Mouse (Mus musculus) lung, postnatal 0 days (tissue): Measurements from ENCODE around the gene Dcpp2. TPM values are rescaled to one million over a fixed set of nuclear protein-coding genes. Genes with fewer than 3 reads are reported as not detected.

ENCODE experiments used
- ATAC-seq: fragments of 200-750 bp; cut with Nextera tagmentation; 2 replicates; pipeline ENCODE4 v1.8.0; 2017; ENCODE audit warnings: moderate library complexity
- DNase-seq: peaks from one replicate; pipeline ENCODE4 v3.0.0-alpha.2; 2016; ENCODE audit warnings: low spot score
- H3K27ac ChIP-seq: fragments of 300-500 bp; sonication (generic); 2 replicates; pipeline ENCODE4 v1.5.1; 2014; ENCODE audit warnings: antibody characterized with exemption, mild to moderate bottlenecking, low read length, mixed read lengths
- H3K27me3 ChIP-seq: fragments of 300-500 bp; sonication (generic); replicated peaks from 2 replicates; pipeline ENCODE4 v1.6.1; 2014; ENCODE audit warnings: low read length, mixed read lengths; ENCODE audit not compliant: insufficient read depth
- H3K36me3 ChIP-seq: fragments of 300-500 bp; sonication (generic); 2 replicates; pipeline ENCODE4 v1.6.1; 2014; ENCODE audit warnings: low read length, mixed read lengths; ENCODE audit not compliant: insufficient read depth
- H3K4me1 ChIP-seq: fragments of 300-500 bp; sonication (generic); 2 replicates; pipeline ENCODE4 v1.6.1; 2014; ENCODE audit warnings: antibody characterized with exemption, low read depth, low read length, mixed read lengths; ENCODE audit not compliant: insufficient read depth
- H3K4me2 ChIP-seq: fragments of 300-500 bp; sonication (generic); replicated peaks from 2 replicates; pipeline ENCODE4 v1.6.1; 2014; ENCODE audit warnings: low read depth, mild to moderate bottlenecking, low read length, moderate library complexity, mixed read lengths
- H3K4me3 ChIP-seq: fragments of 300-500 bp; sonication (generic); 2 replicates; pipeline ENCODE4 v1.5.1; 2014; ENCODE audit warnings: low read depth, low read length
- H3K9ac ChIP-seq: fragments of 300-500 bp; sonication (generic); replicated peaks from 2 replicates; pipeline ENCODE4 v1.6.1; 2014; ENCODE audit warnings: low read depth, mild to moderate bottlenecking
- H3K9me3 ChIP-seq: fragments of 300-500 bp; sonication (generic); 2 replicates; pipeline ENCODE4 v1.6.1; 2016; ENCODE audit warnings: low read length, mixed read lengths
- CTCF ChIP-seq: IDR thresholded peaks from 2 replicates; pipeline ENCODE4 v1.5.1; 2016; ENCODE audit warnings: antibody characterized with exemption, mild to moderate bottlenecking
- EP300 ChIP-seq: IDR thresholded peaks from 2 replicates; pipeline ENCODE4 v1.6.1; 2016; ENCODE audit warnings: antibody characterized with exemption, mild to moderate bottlenecking, control low read depth
- WGBS: fragments of 180-500 bp; shearing (Covaris S2); extraction: QIAGEN DNeasy Blood & Tissue Kit; methylation state at CpG from one replicate; pipeline ENCODE4 v1.1.7; 2014; 5-methylcytosine and 5-hydroxymethylcytosine counted together
- polyA plus RNA-seq: library from polyadenylated mRNA; unstranded; fragments of >200 nt; fragmentation: Nextera tagmentation; extraction: Ambion mirVana; gene quantifications from 2 replicates; pipeline ENCODE4 v1.2.1, GENCODE M21; 2015

The Dcpp2 gene
- polyA plus RNA-seq, 1 experiment from 2014 or later = not detected

- H3K9ac ChIP-seq = no peak overlapping the region
- H3K27me3 ChIP-seq = no peaks in the 10 kb centered on the region
- 61% methylated on average over 2 of the region's 2 CpGs for WGBS
- H3K9me3 ChIP-seq = no peaks in the 10 kb centered on the region
- H3K27ac ChIP-seq = no peak overlapping the region
- no peak overlapping the region for H3K4me3 ChIP-seq
- H3K4me1 ChIP-seq = no peaks in the 10 kb centered on the region
- ATAC-seq = no peak
- no peak overlapping the region for H3K4me2 ChIP-seq
- DNase-seq = no peak
- no peak for TF ChIP-seq EP300
- TF ChIP-seq CTCF = peak; percentile 40
- no peaks in the 10 kb centered on the region for H3K36me3 ChIP-seq
These were observed 30.7 kb upstream of the Dcpp2 start for GRCm38 (mm10) chr17:23850028-23850427.

- no peak overlapping the region for H3K4me3 ChIP-seq
- ATAC-seq (peak; percentile 71), DNase-seq (peak; percentile 78)
- H3K9ac ChIP-seq = no peak overlapping the region
- no peaks in the 10 kb centered on the region for H3K27me3 ChIP-seq
- H3K4me2 ChIP-seq = no peak overlapping the region
- 41% methylated on average over 18 of the region's 19 CpGs for WGBS
- no peaks in the 10 kb centered on the region for H3K4me1 ChIP-seq
- H3K9me3 ChIP-seq = no peaks in the 10 kb centered on the region
- TF ChIP-seq EP300 (no peak), CTCF (peak; percentile 85)
- no peak overlapping the region for H3K27ac ChIP-seq
- no peaks in the 10 kb centered on the region for H3K36me3 ChIP-seq
These were observed 29.6 kb upstream of the Dcpp2 start for GRCm38 (mm10) chr17:23850853-23851749.

- H3K9ac ChIP-seq = no peak overlapping the region
- H3K4me2 ChIP-seq = no peak overlapping the region
- ATAC-seq (peak; percentile 46; the same call in 1 of the 2 replicates), DNase-seq (peak; percentile 47)
- no peaks in the 10 kb centered on the region for H3K4me1 ChIP-seq
- no peaks in the 10 kb centered on the region for H3K9me3 ChIP-seq
- WGBS = 27% methylated on average over 5 of the region's 5 CpGs
- H3K27ac ChIP-seq = no peak overlapping the region
- TF ChIP-seq EP300 = no peak
- TF ChIP-seq CTCF = peak; percentile 75
- no peaks in the 10 kb centered on the region for H3K36me3 ChIP-seq
- no peaks in the 10 kb centered on the region for H3K27me3 ChIP-seq
- H3K4me3 ChIP-seq = no peak overlapping the region
These were observed 27.4 kb upstream of the Dcpp2 start for GRCm38 (mm10) chr17:23853292-23853691.

GRCm38 (mm10) chr17:23854229-23854765 is 26.4 kb upstream of the Dcpp2 start:
- WGBS = 73% methylated on average over 9 of the region's 10 CpGs
- H3K9ac ChIP-seq = no peak overlapping the region
- TF ChIP-seq CTCF (no peak), EP300 (no peak)
- no peak overlapping the region for H3K27ac ChIP-seq
- no peaks in the 10 kb centered on the region for H3K9me3 ChIP-seq
- no peak overlapping the region for H3K4me3 ChIP-seq
- no peaks in the 10 kb centered on the region for H3K27me3 ChIP-seq
- H3K36me3 ChIP-seq = no peaks in the 10 kb centered on the region
- no peak overlapping the region for H3K4me2 ChIP-seq
- ATAC-seq = no peak
- DNase-seq = no peak
- no peaks in the 10 kb centered on the region for H3K4me1 ChIP-seq

- H3K4me3 ChIP-seq = no peak overlapping the region
- TF ChIP-seq CTCF (no peak), EP300 (no peak)
- DNase-seq (no peak), ATAC-seq (no peak)
- H3K4me1 ChIP-seq = no peaks in the 10 kb centered on the region
- H3K9ac ChIP-seq = no peak overlapping the region
- 86% methylated on average over 6 of the region's 6 CpGs for WGBS
- no peaks in the 10 kb centered on the region for H3K27me3 ChIP-seq
- H3K36me3 ChIP-seq = no peaks in the 10 kb centered on the region
- H3K4me2 ChIP-seq = no peak overlapping the region
- no peak overlapping the region for H3K27ac ChIP-seq
- H3K9me3 ChIP-seq = no peaks in the 10 kb centered on the region
These were observed 23.5 kb upstream of the Dcpp2 start for GRCm38 (mm10) chr17:23857193-23857592.

- DNase-seq (no peak), ATAC-seq (no peak)
- WGBS = 33% methylated on average over 2 of the region's 2 CpGs
- Histone ChIP-seq H3K4me2 (no peak overlapping the region), H3K9me3 (no peaks in the 10 kb centered on the region), H3K27me3 (no peaks in the 10 kb centered on the region), H3K36me3 (no peaks in the 10 kb centered on the region), H3K4me1 (no peaks in the 10 kb centered on the region), H3K4me3 (no peak overlapping the region), H3K27ac (no peak overlapping the region), H3K9ac (no peak overlapping the region)
- TF ChIP-seq CTCF (no peak), EP300 (no peak)
These were observed 22.8 kb upstream of the Dcpp2 start for GRCm38 (mm10) chr17:23857913-23858312.
